Mouse (Mus musculus): ENCODE measurements at regions not wholly inside any gene's neighbourhood (a gene's known extent, or its start where the extent isn't known, plus 50 kb on each side); places are given as distances from the start of the nearest gene placed in this dataset.

- no peak for DNase-seq (ENCODE audit: low spot score)
- Histone ChIP-seq H3K4me1 (replicated peaks; ENCODE audit: insufficient read depth, low read length) (0 out of 2 replicates have a peak, but pooled peaks cover 6% of the 10 kb centered on the region), H3K4me3 (replicated peaks; ENCODE audit: low read depth, low read length) (no peak overlapping the region), H3K4me2 (ENCODE audit: low read length) (peak overlapping the region; percentile 31; the same call in 1 of the 2 replicates), H3K36me3 (ENCODE audit: insufficient read depth, low read length) (no peaks in the 10 kb centered on the region), H3K9ac (ENCODE audit: low read depth, low read length) (no peak overlapping the region), H3K9me3 (replicated peaks; ENCODE audit: low read length) (no peaks in the 10 kb centered on the region), H3K27ac (no peak overlapping the region), H3K27me3 (ENCODE audit: insufficient read depth, low read length) (no peaks in the 10 kb centered on the region)
- TF ChIP-seq CTCF (IDR thresholded peaks at IDR 0.05; ENCODE audit: low read depth), result no peak
- ATAC-seq (replicated peaks; ENCODE audit: low FRiP score, low read depth), result no peak
- 70% methylated on average over 10 of the region's 10 CpGs for WGBS
Observed at GRCm38 (mm10) chr2:128279127-128279710, 153.4 kb downstream of the Bcl2l11 start.

DNA sequence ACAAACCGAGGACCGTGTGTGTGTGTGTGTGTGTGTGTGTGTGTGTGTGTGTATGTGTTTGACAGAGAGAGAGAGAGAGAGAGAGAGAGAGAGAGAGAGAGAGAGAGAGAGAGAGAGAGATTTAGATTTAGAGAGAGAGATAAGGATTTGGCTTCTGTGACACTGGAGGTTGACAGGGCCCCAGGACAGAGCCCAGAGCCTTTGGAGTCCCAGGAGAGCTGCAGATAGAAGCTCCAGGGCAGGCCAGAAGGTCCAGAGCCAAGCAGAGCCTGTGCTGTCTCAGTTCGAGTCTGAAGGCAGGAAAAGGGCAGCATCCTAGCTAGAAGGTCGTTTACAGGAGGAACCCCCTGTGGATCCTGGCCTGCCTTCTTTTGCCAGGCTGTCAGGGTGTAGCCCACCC, 156.8 kb downstream of the Bcl2l11 start:
- H3K27me3 ChIP-seq (ENCODE audit: insufficient read depth, low read length), result no peaks in the 10 kb centered on the region
- H3K4me1 ChIP-seq (replicated peaks; ENCODE audit: insufficient read depth, low read length), result no peaks in the 10 kb centered on the region
- H3K4me3 ChIP-seq (replicated peaks; ENCODE audit: low read depth, low read length), result no peak overlapping the region
- WGBS, result 48% methylated on average over 4 of the region's 4 CpGs
- no peak for DNase-seq (ENCODE audit: low spot score)
- no peak for ATAC-seq (replicated peaks; ENCODE audit: low FRiP score, low read depth)
- no peaks in the 10 kb centered on the region for H3K36me3 ChIP-seq (ENCODE audit: insufficient read depth, low read length)
- no peak overlapping the region for H3K4me2 ChIP-seq (ENCODE audit: low read length)
- H3K27ac ChIP-seq, result no peak overlapping the region
- no peak for TF ChIP-seq CTCF (IDR thresholded peaks at IDR 0.05; ENCODE audit: low read depth)
- H3K9me3 ChIP-seq (replicated peaks; ENCODE audit: low read length), result no peaks in the 10 kb centered on the region
- no peak overlapping the region for H3K9ac ChIP-seq (ENCODE audit: low read depth, low read length)

DNA sequence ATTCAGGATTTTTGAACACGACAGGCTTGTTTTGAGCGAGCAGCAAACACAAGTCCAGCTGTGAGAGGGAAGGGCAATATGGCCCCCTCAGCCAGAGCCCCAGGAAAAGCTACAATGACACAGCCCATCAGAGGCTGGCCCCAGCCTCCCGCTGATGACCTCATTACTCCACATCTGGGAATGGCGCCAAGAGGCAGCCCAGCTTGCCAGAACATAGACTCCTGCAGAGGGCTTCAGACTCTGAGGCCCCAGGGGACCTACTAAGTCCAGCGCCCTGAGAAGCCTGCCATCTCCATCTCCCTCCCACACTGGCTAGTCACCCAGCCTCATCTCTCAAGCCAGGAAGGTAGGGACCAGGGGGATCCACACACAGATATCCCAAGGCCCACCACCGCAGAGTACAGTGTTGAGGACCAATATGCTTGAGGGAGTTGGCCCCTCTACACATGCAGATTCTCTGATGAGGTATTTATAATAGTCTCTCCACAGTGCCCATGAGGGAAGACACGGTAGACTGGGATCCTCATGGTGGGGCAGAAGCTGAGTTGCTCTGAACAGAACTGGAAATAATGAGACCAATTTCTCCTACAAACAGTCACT, 159.1 kb downstream of the Bcl2l11 start:
- Histone ChIP-seq H3K4me3 (replicated peaks; ENCODE audit: low read depth, low read length) (no peak overlapping the region), H3K9me3 (replicated peaks; ENCODE audit: low read length) (no peaks in the 10 kb centered on the region), H3K27ac (no peak overlapping the region), H3K4me1 (replicated peaks; ENCODE audit: insufficient read depth, low read length) (no peaks in the 10 kb centered on the region), H3K27me3 (ENCODE audit: insufficient read depth, low read length) (no peaks in the 10 kb centered on the region), H3K36me3 (ENCODE audit: insufficient read depth, low read length) (no peaks in the 10 kb centered on the region), H3K4me2 (ENCODE audit: low read length) (no peak overlapping the region), H3K9ac (ENCODE audit: low read depth, low read length) (no peak overlapping the region)
- TF ChIP-seq CTCF (IDR thresholded peaks at IDR 0.05; ENCODE audit: low read depth), result no peak
- peak; percentile 63; the same call in 1 of the 2 replicates for ATAC-seq (replicated peaks; ENCODE audit: low FRiP score, low read depth)
- DNase-seq (ENCODE audit: low spot score), result peak; percentile 83
- 51% methylated on average over 7 of the region's 7 CpGs for WGBS

- no peak overlapping the region; the same call in 1 of the 2 replicates for H3K27ac ChIP-seq
- H3K27me3 ChIP-seq (ENCODE audit: insufficient read depth, low read length), result no peaks in the 10 kb centered on the region
- no peak overlapping the region for H3K9ac ChIP-seq (ENCODE audit: low read depth, low read length)
- H3K4me2 ChIP-seq (ENCODE audit: low read length), result no peak overlapping the region
- DNase-seq (ENCODE audit: low spot score) (no peak), ATAC-seq (replicated peaks; ENCODE audit: low FRiP score, low read depth) (no peak)
- TF ChIP-seq CTCF (IDR thresholded peaks at IDR 0.05; ENCODE audit: low read depth), result no peak
- H3K4me3 ChIP-seq (replicated peaks; ENCODE audit: low read depth, low read length), result no peak overlapping the region
- H3K36me3 ChIP-seq (ENCODE audit: insufficient read depth, low read length), result no peaks in the 10 kb centered on the region
- no peaks in the 10 kb centered on the region for H3K9me3 ChIP-seq (replicated peaks; ENCODE audit: low read length)
- WGBS, result 89% methylated on average over 12 of the region's 12 CpGs
- H3K4me1 ChIP-seq (replicated peaks; ENCODE audit: insufficient read depth, low read length), result no peaks in the 10 kb centered on the region
Observed at GRCm38 (mm10) chr2:128285457-128285856, 159.6 kb downstream of the Bcl2l11 start.

DNA sequence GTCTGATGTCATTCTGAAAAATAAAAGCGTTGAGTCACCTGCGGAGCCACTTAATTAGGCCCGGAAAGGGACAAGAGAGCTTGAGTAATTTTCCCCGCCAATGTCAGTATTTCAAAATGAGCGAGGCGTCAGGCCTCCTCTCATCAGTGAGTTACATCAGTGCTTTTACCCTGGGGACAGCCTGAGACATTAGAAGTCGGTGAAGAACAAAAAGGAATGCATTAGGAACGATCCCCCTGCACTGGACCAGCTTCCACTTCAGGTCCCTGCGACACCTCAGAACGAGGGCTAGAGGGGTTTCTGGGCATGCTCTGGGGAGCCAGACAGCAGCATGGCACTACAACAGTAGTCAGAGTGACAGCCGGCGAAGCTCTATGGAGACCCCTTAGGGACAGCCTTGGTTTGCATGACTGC, 162.3 kb downstream of the Bcl2l11 start:
- Histone ChIP-seq H3K4me1 (replicated peaks; ENCODE audit: insufficient read depth, low read length) (no peaks in the 10 kb centered on the region), H3K4me3 (replicated peaks; ENCODE audit: low read depth, low read length) (no peak overlapping the region), H3K27ac (no peak overlapping the region), H3K9ac (ENCODE audit: low read depth, low read length) (no peak overlapping the region), H3K9me3 (replicated peaks; ENCODE audit: low read length) (no peaks in the 10 kb centered on the region), H3K27me3 (ENCODE audit: insufficient read depth, low read length) (no peaks in the 10 kb centered on the region), H3K4me2 (ENCODE audit: low read length) (no peak overlapping the region), H3K36me3 (ENCODE audit: insufficient read depth, low read length) (no peaks in the 10 kb centered on the region)
- DNase-seq (ENCODE audit: low spot score) (no peak), ATAC-seq (replicated peaks; ENCODE audit: low FRiP score, low read depth) (no peak)
- WGBS, result 50% methylated on average over 12 of the region's 12 CpGs
- no peak for TF ChIP-seq CTCF (IDR thresholded peaks at IDR 0.05; ENCODE audit: low read depth)

- no peak for TF ChIP-seq CTCF (IDR thresholded peaks at IDR 0.05; ENCODE audit: low read depth)
- DNase-seq (ENCODE audit: low spot score) (no peak), ATAC-seq (replicated peaks; ENCODE audit: low FRiP score, low read depth) (no peak)
- Histone ChIP-seq H3K4me3 (replicated peaks; ENCODE audit: low read depth, low read length) (no peak overlapping the region), H3K36me3 (ENCODE audit: insufficient read depth, low read length) (no peaks in the 10 kb centered on the region), H3K9ac (ENCODE audit: low read depth, low read length) (no peak overlapping the region), H3K4me2 (ENCODE audit: low read length) (no peak overlapping the region), H3K4me1 (replicated peaks; ENCODE audit: insufficient read depth, low read length) (no peaks in the 10 kb centered on the region), H3K27me3 (ENCODE audit: insufficient read depth, low read length) (no peaks in the 10 kb centered on the region), H3K9me3 (replicated peaks; ENCODE audit: low read length) (no peaks in the 10 kb centered on the region), H3K27ac (no peak overlapping the region)
- WGBS, result 86% methylated on average over 3 of the region's 3 CpGs
Observed at GRCm38 (mm10) chr2:128290609-128291008, 164.8 kb downstream of the Bcl2l11 start.

Data from kidney, postnatal 0 days (tissue).